ENCODE assay signal across 34 mouse cellular contexts in the genomic region with DNA sequence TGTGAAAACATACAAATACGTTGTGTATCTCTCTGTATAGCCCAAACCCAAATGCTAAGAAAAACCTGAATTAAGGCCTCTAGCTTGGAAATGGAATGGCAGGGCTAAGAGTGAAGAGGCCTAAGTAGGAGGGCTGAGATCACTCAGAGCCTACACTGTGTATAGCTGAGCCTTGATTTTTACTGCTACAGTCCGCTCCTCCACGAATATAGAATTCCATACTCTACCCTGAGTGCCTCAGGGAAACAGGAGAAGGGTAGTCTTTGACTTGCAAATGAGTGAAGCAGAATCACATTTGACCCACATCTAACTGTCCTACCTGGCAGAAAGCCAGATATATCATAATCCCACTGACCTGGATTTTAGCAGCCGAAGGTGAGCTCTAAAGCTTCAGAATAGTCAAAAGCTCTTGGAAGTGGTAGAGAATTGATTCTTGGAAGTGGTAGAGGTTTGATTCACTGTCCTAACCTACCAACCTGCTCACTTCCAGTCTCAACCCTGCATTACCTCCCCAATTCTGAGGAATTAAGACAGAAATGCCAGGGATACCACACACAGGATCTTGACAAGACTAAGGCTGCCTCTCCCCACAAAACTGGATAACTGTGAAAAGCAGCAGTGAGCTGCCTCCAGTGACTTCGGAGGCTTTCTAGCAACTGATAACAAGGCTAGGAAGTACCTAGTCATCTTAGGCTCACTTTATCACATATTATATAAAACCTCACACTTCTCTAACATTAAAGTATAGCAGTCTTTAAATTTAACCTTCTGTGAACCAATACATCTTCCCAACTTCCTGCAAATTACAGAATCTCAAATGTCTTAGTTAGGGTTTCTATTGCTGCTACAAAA. TPM values are rescaled to one million over a fixed set of nuclear protein-coding genes. Genes with fewer than 3 reads are reported as not detected.
DNase-seq lines count a peak whose midpoint lies in the region; ATAC-seq lines count a peak whose summit lies in the region.
"Had no signal": no experiment of that assay in that cellular context is flagged by ENCODE, and none has a peak within 500 bp of the region (broad histone marks: within the 10 kb centered on the region; RNA-seq: fewer than 3 reads in every experiment).

No protein-coding gene starts in this region.

- H3K36me3 ChIP-seq in kidney, embryonic 14.5 days (ENCODE audit: control insufficient read depth, insufficient read depth, low read length) = 0 out of 2 replicates have a peak, but pooled peaks cover 3% of the 10 kb centered on the region
- H3K36me3 ChIP-seq in liver, embryonic 15.5 days (replicated peaks) = no peaks in the 10 kb centered on the region; the same call in 1 of the 2 replicates
- 0 out of 2 replicates have a peak, but pooled peaks cover 9% of the 10 kb centered on the region for H3K36me3 ChIP-seq in forebrain, embryonic 12.5 days (replicated peaks)
- H3K36me3 ChIP-seq: embryonic facial prominence, embryonic 15.5 days; stomach, embryonic 15.5 days had no signal

- peak; percentile 32; the same call in 1 of the 2 replicates for ATAC-seq in kidney, embryonic 14.5 days (ENCODE audit: low FRiP score, low TSS enrichment)
- ATAC-seq in liver, embryonic 15.5 days (ENCODE audit: insufficient read depth) = peak; percentile 73
- no peak for ATAC-seq in forebrain, embryonic 12.5 days (ENCODE audit: low FRiP score)
- ATAC-seq: CD4-positive, CD25-positive, alpha-beta regulatory T cell, adult 4 months; inflammation-experienced regulatory T-cells, adult 6 months had no signal

- no peaks in the 10 kb centered on the region for H3K27me3 ChIP-seq in kidney, embryonic 14.5 days (ENCODE audit: control insufficient read depth, insufficient read depth, low read length)
- H3K27me3 ChIP-seq in liver, embryonic 15.5 days = no peaks in the 10 kb centered on the region
- H3K27me3 ChIP-seq in forebrain, embryonic 12.5 days = no peaks in the 10 kb centered on the region
- H3K27me3 ChIP-seq: embryonic facial prominence, embryonic 15.5 days; limb, embryonic 13.5 days; megakaryocyte, embryonic 14.5 days; neural tube, embryonic 15.5 days; stomach, embryonic 15.5 days had no signal

- 75% methylated on average over 5 of the region's 5 CpGs for WGBS in kidney, embryonic 14.5 days
- WGBS in liver, embryonic 15.5 days (ENCODE audit: insufficient replicate concordance) = 74% methylated on average over 5 of the region's 5 CpGs
- WGBS in forebrain, embryonic 12.5 days = 89% methylated on average over 5 of the region's 5 CpGs

- no peak overlapping the region for H3K27ac ChIP-seq in kidney, embryonic 14.5 days (ENCODE audit: low read depth, low read length)
- H3K27ac ChIP-seq in liver, embryonic 15.5 days (replicated peaks) = peak overlapping the region; percentile 66
- no peak overlapping the region for H3K27ac ChIP-seq in forebrain, embryonic 12.5 days
- H3K27ac ChIP-seq: embryonic facial prominence, embryonic 15.5 days; forebrain, embryonic 10.5 days; heart, embryonic 10.5 days; hindbrain, embryonic 14.5 days; limb, embryonic 13.5 days; neural tube, embryonic 15.5 days; stomach, embryonic 15.5 days had no signal

- no peak overlapping the region for H3K9ac ChIP-seq in kidney, embryonic 14.5 days (ENCODE audit: low read depth, low read length)
- no peak overlapping the region for H3K9ac ChIP-seq in liver, embryonic 15.5 days
- no peak overlapping the region for H3K9ac ChIP-seq in forebrain, embryonic 12.5 days
- H3K9ac ChIP-seq: embryonic facial prominence, embryonic 15.5 days; hindbrain, embryonic 14.5 days; limb, embryonic 13.5 days; lung, embryonic 14.5 days; neural tube, embryonic 15.5 days; stomach, embryonic 15.5 days had no signal

- no peak overlapping the region for H3K4me3 ChIP-seq in kidney, embryonic 14.5 days (ENCODE audit: low read length)
- no peak overlapping the region for H3K4me3 ChIP-seq in liver, embryonic 15.5 days (replicated peaks)
- no peak overlapping the region for H3K4me3 ChIP-seq in forebrain, embryonic 12.5 days (replicated peaks)
- H3K4me3 ChIP-seq: embryonic facial prominence, embryonic 15.5 days; forebrain, embryonic 10.5 days; heart, embryonic 10.5 days; limb, embryonic 13.5 days; megakaryocyte, embryonic 14.5 days; neural tube, embryonic 15.5 days; stomach, embryonic 15.5 days had no signal

- no peaks in the 10 kb centered on the region for H3K9me3 ChIP-seq in kidney, embryonic 14.5 days (ENCODE audit: control insufficient read depth, low read length)
- H3K9me3 ChIP-seq in liver, embryonic 15.5 days (replicated peaks) = no peaks in the 10 kb centered on the region
- H3K9me3 ChIP-seq in forebrain, embryonic 12.5 days = no peaks in the 10 kb centered on the region
- H3K9me3 ChIP-seq: embryonic facial prominence, embryonic 15.5 days; heart, embryonic 10.5 days; stomach, embryonic 15.5 days had no signal

- DNase-seq in kidney, postnatal 36 days = no peak
- DNase-seq in retina, adult 2 months (ENCODE audit: low read depth, low spot score) = peak; percentile 59
- no peak for DNase-seq in retina, embryonic 14.5 days (ENCODE audit: low spot score)
- no peak for DNase-seq in heart, adult 9 months (ENCODE audit: low spot score in 2 of 2)
- DNase-seq in adrenal gland, postnatal 4 days (ENCODE audit: low spot score in 2 of 2) = no peak
- DNase-seq: adrenal gland, postnatal 36 days; cerebellum, adult 2 months; cerebellum, postnatal 36 days; heart, postnatal 4 days; kidney, adult 18-20 months; kidney, postnatal 14 days; lung, embryonic 14.5 days; right cerebral cortex, postnatal 4 days; thymus, adult 18-20 months; thymus, postnatal 36 days had no signal

- no peaks in the 10 kb centered on the region for H3K4me1 ChIP-seq in kidney, embryonic 14.5 days (ENCODE audit: control insufficient read depth, insufficient read depth, low read length)
- H3K4me1 ChIP-seq in liver, embryonic 15.5 days (replicated peaks) = peaks cover 21% of the 10 kb centered on the region
- no peaks in the 10 kb centered on the region for H3K4me1 ChIP-seq in forebrain, embryonic 12.5 days
- H3K4me1 ChIP-seq: embryonic facial prominence, embryonic 15.5 days; forebrain, embryonic 10.5 days; heart, embryonic 10.5 days; limb, embryonic 13.5 days; neural tube, embryonic 15.5 days; stomach, embryonic 15.5 days had no signal

- no peak overlapping the region for H3K4me2 ChIP-seq in kidney, embryonic 14.5 days (replicated peaks; ENCODE audit: low read depth, low read length)
- no peak overlapping the region for H3K4me2 ChIP-seq in liver, embryonic 15.5 days
- no peak overlapping the region for H3K4me2 ChIP-seq in forebrain, embryonic 12.5 days
- H3K4me2 ChIP-seq: embryonic facial prominence, embryonic 15.5 days; hindbrain, embryonic 14.5 days; limb, embryonic 13.5 days; lung, embryonic 14.5 days; neural tube, embryonic 15.5 days; stomach, embryonic 15.5 days had no signal

RNA-seq across cellular contexts. Expression of a gene that starts 19.5 kb away (rescaled TPM):
- 17.2 and 23.5 TPM in 2 replicates for polyA plus RNA-seq in kidney, embryonic 14.5 days (2014; fragmentation: Nextera tagmentation; extraction: Ambion mirVana)
- 56.8 and 62.9 TPM in 2 replicates for polyA plus RNA-seq in liver, embryonic 15.5 days (2015; fragmentation: Nextera tagmentation; extraction: Ambion mirVana)
- 10 to 100 TPM; 26.2 to 29.9 TPM for total RNA-seq in adrenal gland, postnatal 4 days (2021)
- 93.9 and 98.8 TPM in 2 replicates for polyA plus RNA-seq in forebrain, embryonic 12.5 days (2016; fragmentation: Nextera tagmentation; extraction: Ambion mirVana)

RNA-seq across cellular contexts. Expression of a gene that starts 44.7 kb away (rescaled TPM):
- 0.24 TPM in 1 of 2 replicates, not detected in the other for polyA plus RNA-seq in kidney, embryonic 14.5 days (2014; fragmentation: Nextera tagmentation; extraction: Ambion mirVana)
- polyA plus RNA-seq in liver, embryonic 15.5 days (2015; fragmentation: Nextera tagmentation; extraction: Ambion mirVana) = not detected in 2 replicates
- not detected for total RNA-seq in adrenal gland, postnatal 4 days (2021)
- polyA plus RNA-seq in forebrain, embryonic 12.5 days (2016; fragmentation: Nextera tagmentation; extraction: Ambion mirVana) = 0.11 TPM in 1 of 2 replicates, not detected in the other
- total RNA-seq: adrenal gland, adult 18-20 months; adrenal gland, postnatal 36 days; gastrocnemius, adult 8-10 months; heart, postnatal 4 days; layer of hippocampus, adult 8-10 months; left cerebral cortex, postnatal 14 days had no signal
- polyA plus RNA-seq: CD4-positive, CD25-positive, alpha-beta regulatory T cell, adult 4 months; cerebellum, adult 2 months; embryonic facial prominence, embryonic 15.5 days; forebrain, embryonic 10.5 days; gonadal fat pad, adult 2 months; heart, embryonic 10.5 days; heart, embryonic 16.5 days; hindbrain, embryonic 14.5 days; inflammation-experienced regulatory T-cells, adult 6 months; limb, embryonic 13.5 days; lung, embryonic 14.5 days; neural tube, embryonic 15.5 days; stomach, embryonic 15.5 days had no signal
